Mouse (Mus musculus) lung, postnatal 25 days (tissue): ENCODE measurements around the gene Vmn2r63.
A peak's percentile ranks its signal among the peaks of the same experiment; 100 is the strongest.
"Not testable (repeated sequence)": the region's sequence is repeated elsewhere in the genome, so short reads cannot be mapped to it uniquely, and the experiment has no call there.

Source experiments
- DNase-seq: peaks from one replicate; pipeline ENCODE4 v3.0.0; 2022; ENCODE audit warnings: low spot score

The Vmn2r63 gene

GRCm38 (mm10) chr7:42933722-42934121, at the start of gene Vmn2r63:
Gene Vmn2r63 (minus strand): TSS chr7:42933822.
- not testable (repeated sequence) for DNase-seq

DNA sequence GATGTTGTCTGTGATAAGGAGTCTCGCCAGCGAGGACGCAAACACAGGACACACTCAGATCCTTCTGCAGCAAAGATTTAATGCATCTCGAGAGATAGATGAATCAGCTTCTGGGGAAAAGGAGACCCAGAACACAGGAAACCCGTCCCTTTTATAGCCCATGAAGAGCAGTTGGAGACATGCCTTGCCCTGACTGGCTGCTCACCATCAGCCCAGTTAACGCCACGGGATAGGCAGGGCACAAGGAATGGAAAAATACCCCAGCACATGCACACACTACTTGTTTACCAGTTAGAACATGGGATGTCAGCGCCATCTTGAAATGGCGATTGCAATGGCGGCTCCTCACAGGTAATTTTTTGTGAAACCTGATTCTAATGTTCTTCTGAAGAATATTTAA, 47.1 kb upstream of the Vmn2r63 start:
- DNase-seq, result no peak

- DNase-seq, result peak; percentile 44
These were observed 46.5 kb upstream of the Vmn2r63 start for GRCm38 (mm10) chr7:42980098-42980497.

DNA sequence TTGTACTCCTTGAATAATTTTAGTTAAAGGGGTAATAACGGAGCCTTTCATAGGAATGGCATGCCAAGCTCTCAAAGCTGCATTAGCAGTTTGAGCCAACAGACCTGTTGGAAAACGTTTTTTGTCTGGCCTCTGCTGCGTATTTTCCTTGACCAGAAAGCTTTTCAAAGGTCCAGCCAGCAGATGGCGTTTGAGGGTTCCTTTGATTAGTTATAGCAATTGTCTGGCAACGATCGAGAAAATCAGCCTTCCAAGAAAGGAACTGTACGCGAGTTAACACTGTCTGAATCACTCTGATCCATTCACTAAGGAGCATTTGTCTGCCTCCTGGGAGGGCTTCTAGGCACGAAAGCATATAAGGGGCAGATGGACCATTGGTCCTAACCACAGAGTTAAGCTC, 31.6 kb upstream of the Vmn2r63 start:
- DNase-seq, result no peak

DNA sequence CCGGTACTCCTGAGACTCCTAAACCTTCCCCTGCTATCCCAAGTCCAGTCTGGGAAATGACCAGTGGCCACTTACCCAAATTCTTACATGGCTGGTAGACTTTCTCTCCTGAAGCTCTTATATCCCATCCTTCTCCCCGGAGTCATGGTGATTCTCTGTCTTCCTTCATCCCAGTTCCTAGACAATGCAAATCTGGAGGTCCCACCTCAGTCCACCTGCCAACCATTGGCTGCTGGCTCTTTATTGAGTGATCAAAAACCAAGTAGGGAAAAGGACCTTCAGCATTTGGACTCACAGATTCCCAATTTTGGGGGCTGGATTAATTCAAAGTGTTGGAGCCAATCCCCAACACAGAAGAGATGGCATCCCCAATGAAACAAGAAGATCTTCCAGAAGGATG, 35.6 kb downstream of the Vmn2r63 start:
- DNase-seq, result not testable (repeated sequence)

DNA sequence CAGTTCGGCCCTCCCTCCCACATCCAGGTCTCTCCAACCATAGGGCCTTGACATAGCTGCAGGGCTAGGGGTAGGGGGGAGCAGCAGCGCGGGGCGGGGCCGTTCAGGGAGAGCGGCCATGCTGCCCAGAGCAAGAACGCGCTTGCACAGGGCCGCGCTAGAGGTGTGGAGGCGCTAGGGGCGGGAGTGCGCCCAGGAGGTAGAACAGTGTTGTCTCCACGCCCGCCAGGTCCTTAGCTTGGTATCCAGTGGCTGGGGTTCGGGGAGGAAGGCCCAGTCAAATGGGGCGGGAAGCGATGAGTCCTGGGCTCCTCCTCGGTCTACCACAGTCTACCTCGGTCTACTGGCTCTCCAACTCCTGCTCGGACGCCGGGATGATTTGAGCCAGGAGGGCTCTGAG, 55.5 kb downstream of the Vmn2r63 start:
- no peak for DNase-seq

DNA sequence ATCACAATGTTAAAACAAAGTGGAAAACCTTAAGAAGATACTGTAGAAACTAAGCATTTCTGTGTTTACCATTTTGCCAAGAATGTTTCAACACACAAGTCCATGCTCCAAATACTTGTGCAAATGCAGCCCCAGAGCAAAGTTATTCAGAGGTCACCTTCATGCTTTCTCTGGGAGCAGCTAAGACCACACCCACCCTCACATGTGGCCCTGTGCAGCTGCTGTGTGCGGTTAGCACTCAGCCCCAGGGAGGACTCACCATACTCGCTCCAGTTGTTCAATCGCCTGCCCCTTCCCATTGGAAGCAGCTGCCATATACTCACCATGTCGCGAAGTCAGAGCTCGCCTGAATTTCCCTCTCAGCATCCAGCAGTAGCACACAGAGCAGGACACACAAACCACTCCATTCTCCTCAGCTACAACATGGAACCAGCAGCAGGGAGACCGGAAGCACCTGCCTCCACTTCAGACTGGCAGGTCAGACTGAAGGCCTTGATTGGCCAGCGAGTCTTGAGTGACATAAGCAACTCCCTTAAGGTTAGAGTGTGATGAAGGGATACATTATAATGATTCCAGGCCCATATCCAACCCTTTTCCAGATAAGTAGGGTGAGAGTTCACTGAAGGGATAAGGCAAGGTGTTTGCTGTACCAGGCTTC, 66.7 kb downstream of the Vmn2r63 start, which contains the start of gene Gm2381:
TSS of gene Gm2381 (minus strand) at position 434 of the 658 bp plus-strand sequence.
- DNase-seq, result not testable (repeated sequence)
